Mouse (Mus musculus): ENCODE results near the gene Itpr2.

DNA sequence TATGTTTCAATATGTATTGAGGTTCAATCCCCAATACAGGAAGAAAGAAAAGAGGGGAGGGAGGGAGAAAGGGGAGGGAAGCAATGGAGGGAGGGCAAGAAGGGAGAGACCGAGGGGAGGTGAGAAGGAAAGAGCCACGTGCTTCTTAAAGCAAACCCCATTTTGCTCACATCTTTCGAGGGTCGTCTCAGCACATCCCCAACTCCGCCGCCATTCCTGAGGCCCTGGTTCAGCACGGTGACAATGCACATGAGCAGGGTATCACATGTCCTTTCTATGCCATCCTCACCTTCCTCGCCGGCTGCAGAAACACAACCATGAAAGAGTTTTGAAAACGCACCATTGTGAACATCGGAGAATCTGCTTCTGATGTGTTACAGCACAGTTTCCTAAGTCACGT is 343.3 kb downstream of the Itpr2 start:
- no peak for TF ChIP-seq POLR2A (IDR thresholded peaks at IDR 0.05; ENCODE audit: borderline replicate concordance, extremely low read depth, low read depth, low read length)
- TF ChIP-seq CTCF (IDR thresholded peaks at IDR 0.05; ENCODE audit: insufficient read depth, low read length) = no peak
